Mouse (Mus musculus): ENCODE measurements at regions not wholly inside any gene's neighbourhood (a gene's known extent, or its start where the extent isn't known, plus 50 kb on each side); places are given as distances from the start of the nearest gene placed in this dataset.

DNA sequence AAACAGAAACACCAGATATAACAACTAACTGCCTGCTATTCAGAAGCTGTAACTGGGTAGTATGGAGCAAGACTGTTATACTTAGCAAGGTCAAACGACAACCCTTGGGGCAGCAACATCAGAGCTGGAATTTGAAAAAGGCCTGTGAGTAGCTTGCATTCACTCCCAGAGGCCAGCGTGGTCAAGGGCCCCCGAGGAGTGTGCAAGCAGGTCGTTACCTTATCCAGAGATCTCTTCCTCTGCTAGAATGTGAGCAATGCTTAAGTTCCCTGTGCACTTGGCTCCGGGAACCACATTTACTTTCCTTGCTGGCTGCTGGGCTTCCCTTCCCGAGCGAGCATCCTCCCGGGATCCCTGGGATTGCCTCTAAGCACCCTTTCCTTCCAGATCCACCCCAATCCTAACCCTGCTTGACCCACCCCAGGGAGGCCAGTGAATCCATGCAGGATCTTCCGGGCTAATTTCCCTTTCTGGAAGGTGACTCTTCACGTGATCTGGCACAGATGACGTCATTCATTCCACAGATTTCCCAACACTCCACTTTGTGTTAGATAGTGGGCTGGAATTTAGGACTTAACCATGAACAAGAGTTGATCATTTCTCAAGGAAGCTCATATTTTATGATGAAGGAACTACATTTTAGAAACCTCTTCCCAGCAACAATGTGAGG, 112.3 kb upstream of the Tsc22d1 start:
- no peak for DNase-seq (ENCODE audit: low read depth)

DNA sequence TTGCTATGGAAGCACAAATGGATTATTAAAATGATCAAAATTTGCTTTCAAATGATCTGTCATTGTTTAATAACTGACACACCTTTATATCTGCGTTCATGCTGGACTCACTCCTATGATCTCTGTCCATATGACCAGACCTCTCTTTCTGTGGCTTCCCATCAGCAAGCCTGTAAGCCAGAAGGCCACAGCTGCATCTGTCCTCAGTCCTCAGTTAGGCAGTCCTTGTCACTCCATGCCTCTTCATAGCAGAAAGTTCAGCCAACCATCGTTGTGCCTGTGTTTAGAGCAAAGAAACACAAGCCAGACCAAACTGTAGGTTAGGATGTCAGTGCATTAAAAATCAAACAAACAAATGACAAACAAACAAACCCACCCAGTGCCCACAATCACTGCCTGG, 107.2 kb upstream of the Tsc22d1 start:
- no peak for DNase-seq (ENCODE audit: low read depth)

GRCm38 (mm10) chr14:76308188-76308812, 106.5 kb upstream of the Tsc22d1 start:
- DNase-seq (ENCODE audit: low read depth) = no peak

- no peak for DNase-seq (ENCODE audit: low read depth)
These were observed 105.2 kb upstream of the Tsc22d1 start for GRCm38 (mm10) chr14:76309606-76310005.

- no peak for DNase-seq (ENCODE audit: low read depth)
These were observed 104.5 kb upstream of the Tsc22d1 start for GRCm38 (mm10) chr14:76310278-76310677.

GRCm38 (mm10) chr14:76313424-76314190, 101.2 kb upstream of the Tsc22d1 start:
- DNase-seq (ENCODE audit: low read depth) = no peak

- DNase-seq (ENCODE audit: low read depth) = no peak
These were observed 96.3 kb upstream of the Tsc22d1 start for GRCm38 (mm10) chr14:76318438-76318837.

DNA sequence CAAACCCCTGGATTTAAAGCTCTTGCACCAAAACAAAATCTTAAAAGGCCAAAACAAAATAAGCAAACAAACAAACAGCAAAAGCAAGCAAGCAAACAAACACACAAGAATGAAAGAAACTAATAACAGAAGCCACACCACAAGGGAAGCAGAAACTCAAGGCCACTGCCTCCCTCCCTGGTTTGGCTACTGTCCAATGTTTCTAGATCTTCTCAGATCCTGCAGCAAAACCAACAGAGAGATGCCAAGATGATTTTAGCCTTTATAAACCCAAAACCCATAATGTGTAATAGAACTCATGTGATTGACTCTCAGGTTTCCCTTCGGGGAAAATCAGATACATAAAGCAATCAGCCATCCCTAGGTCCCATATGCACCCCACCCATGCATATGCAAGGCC, 90.5 kb upstream of the Tsc22d1 start:
- no peak for DNase-seq (ENCODE audit: low read depth)

DNA sequence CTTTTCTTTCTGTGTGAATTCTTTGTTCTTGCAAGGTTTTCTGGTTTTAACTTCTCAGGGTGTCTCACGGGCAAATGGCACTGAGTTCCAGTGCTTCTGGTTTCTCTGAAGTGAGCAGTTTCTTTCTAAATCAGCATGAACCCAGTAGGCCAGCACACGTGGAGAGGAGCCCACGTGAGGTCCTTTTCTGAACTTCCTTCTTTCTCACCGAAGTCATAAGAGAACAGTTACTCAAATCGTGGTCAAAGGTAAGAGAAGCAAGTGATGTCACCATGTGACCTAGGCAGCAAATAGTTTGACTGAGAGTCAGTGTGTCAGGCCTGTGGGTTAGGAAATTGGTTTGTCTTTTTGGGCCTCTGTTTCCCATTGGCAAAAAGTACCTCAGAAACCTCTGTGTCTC, 84.8 kb upstream of the Tsc22d1 start:
- peak; percentile 34 for DNase-seq (ENCODE audit: low read depth)

GRCm38 (mm10) chr14:76331497-76332335, 83.0 kb upstream of the Tsc22d1 start:
- DNase-seq (ENCODE audit: low read depth) = no peak

DNA sequence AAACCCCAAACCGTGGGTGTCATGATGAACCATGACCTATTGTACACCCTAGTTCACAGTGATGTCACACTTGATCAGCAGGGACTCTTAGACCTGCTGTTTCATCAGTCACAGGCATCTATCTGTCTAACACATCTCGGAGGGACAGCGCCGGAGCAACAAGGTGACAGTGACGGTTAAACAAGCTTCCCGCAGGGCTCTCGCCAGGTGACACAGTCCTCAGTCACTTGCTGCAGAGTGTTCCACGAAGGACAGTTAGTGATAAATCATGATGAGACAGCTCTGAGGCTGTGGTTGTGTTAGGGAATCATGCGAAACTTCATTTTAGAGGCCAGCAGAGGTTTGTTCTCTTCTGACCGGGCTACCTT, 82.4 kb upstream of the Tsc22d1 start:
- DNase-seq (ENCODE audit: low read depth) = no peak

GRCm38 (mm10) chr14:76340789-76341188, 74.0 kb upstream of the Tsc22d1 start:
- DNase-seq (ENCODE audit: low read depth) = no peak

DNA sequence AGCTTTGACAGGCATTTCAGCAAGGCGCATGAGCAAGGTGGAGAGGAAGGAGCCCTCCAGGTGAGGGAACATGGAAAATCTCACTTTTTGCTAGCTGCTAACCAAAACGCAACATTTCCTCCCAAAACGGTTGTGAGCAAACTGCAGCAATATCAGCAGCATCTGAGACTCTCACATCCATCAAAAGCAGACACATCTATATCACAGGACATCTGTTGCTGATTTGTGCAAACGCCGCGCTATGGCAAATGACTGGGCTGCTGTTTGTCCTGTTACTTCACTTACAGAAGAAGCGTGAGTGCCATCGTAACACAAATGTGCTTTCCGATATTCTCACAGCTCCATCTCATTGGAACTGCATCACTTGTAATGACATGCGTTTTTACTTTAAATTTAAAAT, 73.5 kb upstream of the Tsc22d1 start:
- no peak for DNase-seq (ENCODE audit: low read depth)

DNA sequence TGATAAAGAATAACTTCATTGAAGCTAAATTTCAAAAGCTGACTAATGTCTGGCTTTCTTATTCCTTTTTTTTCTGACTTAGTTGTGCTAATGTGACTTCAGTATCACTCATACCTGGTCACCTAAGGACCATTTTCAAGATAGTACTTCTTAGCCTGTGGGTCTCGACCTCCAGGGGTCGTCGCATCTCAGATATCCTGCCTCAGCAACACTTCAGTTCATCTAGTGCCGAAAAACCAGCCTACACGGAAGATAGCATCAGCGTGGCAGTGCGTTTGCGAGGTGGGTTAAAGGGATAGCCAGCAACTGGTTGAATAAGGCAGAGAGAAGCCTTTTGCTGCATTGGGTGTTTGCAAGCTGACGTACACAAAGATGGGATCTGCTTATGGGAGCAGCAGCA, 62.9 kb upstream of the Tsc22d1 start:
- peak; percentile 6 for DNase-seq (ENCODE audit: low read depth)

DNA sequence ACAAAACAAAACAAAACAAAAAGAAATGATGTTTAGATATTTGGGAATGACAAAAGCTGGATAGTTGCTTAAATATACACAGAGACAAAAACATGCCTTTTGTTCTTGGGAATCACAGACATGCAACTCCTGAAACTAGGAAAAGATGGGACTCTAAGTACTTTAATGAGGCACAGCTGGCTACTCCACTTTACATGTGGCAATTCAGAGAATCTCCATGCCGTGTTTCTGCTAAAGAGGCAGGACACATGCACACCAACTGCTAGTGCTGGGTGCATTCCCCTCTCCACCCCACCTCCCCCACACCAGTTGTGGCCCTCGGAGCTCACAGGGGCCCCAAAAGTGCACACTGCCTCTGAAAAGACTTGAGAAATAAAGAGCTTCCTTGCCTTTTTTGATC, 58.6 kb upstream of the Tsc22d1 start:
- DNase-seq (ENCODE audit: low read depth) = no peak

DNA sequence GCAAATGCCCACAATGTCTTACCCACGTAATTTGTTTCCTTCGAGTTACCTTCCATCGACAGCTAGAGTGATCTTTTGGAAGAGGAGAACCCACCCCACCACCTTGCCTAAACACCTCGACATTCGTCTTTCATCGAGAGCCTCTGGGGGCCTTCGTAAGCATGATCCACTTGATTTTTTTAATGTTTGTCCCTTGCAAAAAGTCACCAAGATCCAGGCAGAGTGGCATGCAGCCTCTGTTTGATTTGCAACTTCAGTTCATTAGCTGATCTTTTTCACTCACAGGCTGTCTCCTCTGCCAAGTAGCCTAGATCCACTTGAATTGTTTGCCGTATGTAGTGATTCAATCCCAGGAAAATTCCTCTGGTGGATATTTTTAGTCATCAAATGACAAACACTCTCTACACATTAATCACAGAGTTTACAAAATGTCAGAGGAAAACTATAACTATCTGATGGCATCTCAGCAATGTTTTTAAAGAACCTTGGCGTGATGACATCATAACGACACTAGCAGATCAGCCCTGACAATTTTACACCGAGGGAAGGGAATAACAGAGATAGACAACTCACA, 54.8 kb upstream of the Tsc22d1 start:
- no peak for DNase-seq (ENCODE audit: low read depth)

DNA sequence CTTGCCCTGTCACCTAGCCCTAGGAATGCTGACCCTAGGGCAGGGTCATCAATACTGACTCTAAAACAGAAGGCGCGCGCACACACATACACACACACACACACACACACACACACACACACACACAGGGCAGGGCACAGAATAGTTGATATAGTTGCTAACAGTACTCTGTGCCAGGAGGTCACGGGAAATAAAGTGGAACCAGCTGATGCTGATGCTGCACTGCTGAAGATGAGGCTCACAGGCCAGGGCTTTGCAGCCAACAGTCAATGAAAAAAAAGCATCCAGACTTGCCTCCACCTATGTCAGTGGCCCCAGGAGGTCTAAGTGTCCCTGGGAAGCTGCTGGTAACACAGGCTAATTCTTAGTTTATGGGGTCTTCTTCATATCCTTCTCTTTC, 50.7 kb upstream of the Tsc22d1 start:
- no peak for DNase-seq (ENCODE audit: low read depth)

All from induced T-regulatory cell, adult 2 months (primary cell).